Mouse (Mus musculus) stomach, postnatal 0 days (tissue): Measurements from ENCODE around the gene Zfp652. TPM values are rescaled to one million over a fixed set of nuclear protein-coding genes. Genes with fewer than 3 reads are reported as not detected.

ENCODE experiments used
- ATAC-seq: fragments of 200-750 bp; cut with Nextera tagmentation; 2 replicates; pipeline ENCODE4 v1.8.0; 2017; ENCODE audit not compliant: low FRiP score, low TSS enrichment
- DNase-seq: peaks from one replicate; pipeline ENCODE4 v3.0.0-alpha.2; 2016; ENCODE audit warnings: low spot score
- H3K27ac ChIP-seq: fragments of 300-500 bp; sonication (generic); replicated peaks from 2 replicates; pipeline ENCODE4 v1.5.1; 2014; ENCODE audit warnings: mild to moderate bottlenecking, control low read depth
- H3K27me3 ChIP-seq: fragments of 300-500 bp; sonication (generic); 2 replicates; pipeline ENCODE4 v1.6.1; 2014; ENCODE audit warnings: low read length; ENCODE audit not compliant: control insufficient read depth, insufficient read depth
- H3K36me3 ChIP-seq: fragments of 300-500 bp; sonication (generic); 2 replicates; pipeline ENCODE4 v1.6.1; 2014; ENCODE audit warnings: low read length, mixed read lengths; ENCODE audit not compliant: control insufficient read depth, insufficient read depth
- H3K4me1 ChIP-seq: fragments of 300-500 bp; sonication (generic); replicated peaks from 2 replicates; pipeline ENCODE4 v1.6.1; 2014; ENCODE audit warnings: antibody characterized with exemption; ENCODE audit not compliant: control insufficient read depth, insufficient read depth
- H3K4me2 ChIP-seq: fragments of 300-500 bp; sonication (generic); replicated peaks from 2 replicates; pipeline ENCODE4 v1.6.1; 2014; ENCODE audit warnings: low read depth, mild to moderate bottlenecking, control low read depth, moderate library complexity
- H3K4me3 ChIP-seq: fragments of 300-500 bp; sonication (generic); 2 replicates; pipeline ENCODE4 v1.5.1; 2014; ENCODE audit warnings: low read depth, low read length, control low read depth
- H3K9ac ChIP-seq: fragments of 300-500 bp; sonication (generic); 2 replicates; pipeline ENCODE4 v1.6.1; 2014; ENCODE audit warnings: mild to moderate bottlenecking, low read length, control low read depth, mixed read lengths
- H3K9me3 ChIP-seq: fragments of 300-500 bp; sonication (generic); 2 replicates; pipeline ENCODE4 v1.6.1; 2016; ENCODE audit warnings: low read length; ENCODE audit not compliant: control insufficient read depth
- CTCF ChIP-seq: IDR thresholded peaks from 2 replicates; pipeline ENCODE4 v1.5.1; 2016; ENCODE audit warnings: antibody characterized with exemption, low read depth, mild to moderate bottlenecking, moderate library complexity
- EP300 ChIP-seq: optimal IDR thresholded peaks from 2 replicates; pipeline ENCODE3; 2016; ENCODE audit warnings: antibody characterized with exemption
- WGBS: fragments of 180-500 bp; shearing (Covaris S2); extraction: QIAGEN DNeasy Blood & Tissue Kit; methylation state at CpG from one replicate; pipeline ENCODE4 v1.1.7; 2014; 5-methylcytosine and 5-hydroxymethylcytosine counted together
- polyA plus RNA-seq: library from polyadenylated mRNA; unstranded; fragments of >200 nt; fragmentation: Nextera tagmentation; extraction: Ambion mirVana; gene quantifications from 2 replicates; pipeline ENCODE4 v1.2.1, GENCODE M21; 2015

Zfp652 gene
- polyA plus RNA-seq, 1 experiment from 2014 or later, result 10.0 TPM

GRCm38 (mm10) chr11:95760521-95760920, 48.0 kb downstream of the Zfp652 start:
- Histone ChIP-seq H3K4me3 (no peak overlapping the region), H3K27me3 (no peaks in the 10 kb centered on the region), H3K27ac (no peak overlapping the region), H3K9me3 (no peaks in the 10 kb centered on the region), H3K36me3 (peaks cover 6% of the 10 kb centered on the region; the same call in 1 of the 2 replicates), H3K9ac (no peak overlapping the region), H3K4me1 (no peaks in the 10 kb centered on the region), H3K4me2 (no peak overlapping the region)
- 89% methylated on average over 5 of the region's 5 CpGs for WGBS
- DNase-seq, result no peak
- TF ChIP-seq EP300, result no peak
- TF ChIP-seq CTCF, result no peak
- ATAC-seq, result no peak

DNA sequence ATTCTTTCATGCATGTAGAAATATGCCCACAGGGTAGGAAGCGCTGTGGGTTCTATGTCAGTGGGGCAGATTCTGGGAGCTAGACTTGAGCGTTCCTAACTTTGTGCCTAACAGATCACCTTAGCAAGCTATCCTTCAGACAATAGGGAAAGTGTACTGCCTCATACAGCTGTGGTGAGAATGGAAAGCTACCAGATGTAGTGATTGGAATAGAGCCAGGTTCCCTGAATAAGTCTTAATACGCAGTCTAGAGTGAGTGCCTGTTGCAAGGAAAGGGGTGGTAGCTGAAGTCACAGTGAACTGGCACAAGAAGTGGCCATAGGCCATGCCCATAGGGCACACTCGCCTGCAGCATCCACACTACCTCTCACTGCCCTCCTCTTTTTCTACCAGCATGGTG, 50.5 kb downstream of the Zfp652 start:
- WGBS, result 72% methylated on average over 4 of the region's 4 CpGs
- Histone ChIP-seq H3K9me3 (no peaks in the 10 kb centered on the region), H3K36me3 (peaks cover 6% of the 10 kb centered on the region; the same call in 1 of the 2 replicates), H3K4me2 (no peak overlapping the region), H3K27ac (no peak overlapping the region), H3K4me1 (no peaks in the 10 kb centered on the region), H3K27me3 (no peaks in the 10 kb centered on the region), H3K9ac (no peak overlapping the region), H3K4me3 (no peak overlapping the region)
- no peak for DNase-seq
- ATAC-seq, result no peak
- TF ChIP-seq EP300 (no peak), CTCF (no peak)

- 83% methylated on average over 8 of the region's 8 CpGs for WGBS
- no peak for ATAC-seq
- no peak overlapping the region for H3K4me3 ChIP-seq
- DNase-seq, result no peak
- H3K4me1 ChIP-seq, result no peaks in the 10 kb centered on the region
- no peak overlapping the region for H3K4me2 ChIP-seq
- H3K27me3 ChIP-seq, result no peaks in the 10 kb centered on the region
- no peak overlapping the region for H3K27ac ChIP-seq
- H3K9me3 ChIP-seq, result no peaks in the 10 kb centered on the region
- no peak overlapping the region for H3K9ac ChIP-seq
- peaks cover 6% of the 10 kb centered on the region; the same call in 1 of the 2 replicates for H3K36me3 ChIP-seq
- TF ChIP-seq EP300 (no peak), CTCF (no peak)
Measured at GRCm38 (mm10) chr11:95764806-95765205, 52.3 kb downstream of the Zfp652 start.

GRCm38 (mm10) chr11:95765334-95765733, 52.9 kb downstream of the Zfp652 start:
- H3K36me3 ChIP-seq, result peaks cover 6% of the 10 kb centered on the region; the same call in 1 of the 2 replicates
- ATAC-seq, result no peak
- TF ChIP-seq EP300 (no peak), CTCF (no peak)
- H3K9ac ChIP-seq, result no peak overlapping the region
- 76% methylated on average over 10 of the region's 10 CpGs for WGBS
- H3K4me1 ChIP-seq, result no peaks in the 10 kb centered on the region
- no peaks in the 10 kb centered on the region for H3K27me3 ChIP-seq
- no peak for DNase-seq
- H3K4me2 ChIP-seq, result no peak overlapping the region
- H3K27ac ChIP-seq, result no peak overlapping the region
- no peak overlapping the region for H3K4me3 ChIP-seq
- no peaks in the 10 kb centered on the region for H3K9me3 ChIP-seq

- Histone ChIP-seq H3K36me3 (peaks cover 6% of the 10 kb centered on the region; the same call in 1 of the 2 replicates), H3K4me3 (no peak overlapping the region), H3K27me3 (no peaks in the 10 kb centered on the region), H3K4me2 (no peak overlapping the region), H3K27ac (no peak overlapping the region), H3K9ac (no peak overlapping the region), H3K4me1 (no peaks in the 10 kb centered on the region), H3K9me3 (no peaks in the 10 kb centered on the region)
- DNase-seq (no peak), ATAC-seq (no peak)
- WGBS, result 89% methylated on average over 6 of the region's 6 CpGs
- TF ChIP-seq CTCF (no peak), EP300 (no peak)
Measured at GRCm38 (mm10) chr11:95768244-95768643, 55.8 kb downstream of the Zfp652 start.

DNA sequence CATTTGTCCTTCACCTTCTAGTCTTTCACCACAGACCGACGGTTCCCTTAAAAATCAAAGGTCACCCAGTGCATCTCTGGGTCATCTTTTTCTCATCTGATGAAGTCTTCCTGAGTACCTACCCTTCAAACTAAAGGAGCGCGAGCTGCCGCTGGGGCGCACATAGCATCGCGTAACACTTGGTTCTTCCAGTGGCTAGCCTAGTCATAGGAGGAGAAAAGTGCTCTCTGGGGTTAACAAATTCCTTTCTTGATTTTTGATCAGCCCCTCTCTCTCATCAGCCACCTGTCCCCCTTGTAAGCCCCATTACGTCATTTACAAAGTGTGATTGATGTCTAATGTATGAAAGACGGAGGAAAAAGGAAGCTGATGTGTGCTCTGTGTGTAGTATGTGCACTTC, 56.7 kb downstream of the Zfp652 start:
- WGBS, result 88% methylated on average over 10 of the region's 10 CpGs
- Histone ChIP-seq H3K9me3 (no peaks in the 10 kb centered on the region), H3K27ac (no peak overlapping the region), H3K27me3 (no peaks in the 10 kb centered on the region), H3K4me3 (no peak overlapping the region), H3K9ac (no peak overlapping the region), H3K4me1 (no peaks in the 10 kb centered on the region), H3K4me2 (no peak overlapping the region), H3K36me3 (no peaks in the 10 kb centered on the region)
- TF ChIP-seq CTCF (no peak), EP300 (no peak)
- no peak for DNase-seq
- no peak for ATAC-seq
